Mouse (Mus musculus) stomach, postnatal 0 days (tissue): ENCODE data around the gene Fcer1g. TPM values are rescaled to one million over a fixed set of nuclear protein-coding genes. Genes with fewer than 3 reads are reported as not detected.

Experiments used
- ATAC-seq: fragments of 200-750 bp; cut with Nextera tagmentation; 2 replicates; pipeline ENCODE4 v1.8.0; 2017; ENCODE audit not compliant: low FRiP score, low TSS enrichment
- DNase-seq: peaks from one replicate; pipeline ENCODE4 v3.0.0-alpha.2; 2016; ENCODE audit warnings: low spot score
- H3K27ac ChIP-seq: fragments of 300-500 bp; sonication (generic); replicated peaks from 2 replicates; pipeline ENCODE4 v1.5.1; 2014; ENCODE audit warnings: mild to moderate bottlenecking, control low read depth
- H3K27me3 ChIP-seq: fragments of 300-500 bp; sonication (generic); 2 replicates; pipeline ENCODE4 v1.6.1; 2014; ENCODE audit warnings: low read length; ENCODE audit not compliant: control insufficient read depth, insufficient read depth
- H3K36me3 ChIP-seq: fragments of 300-500 bp; sonication (generic); 2 replicates; pipeline ENCODE4 v1.6.1; 2014; ENCODE audit warnings: low read length, mixed read lengths; ENCODE audit not compliant: control insufficient read depth, insufficient read depth
- H3K4me1 ChIP-seq: fragments of 300-500 bp; sonication (generic); replicated peaks from 2 replicates; pipeline ENCODE4 v1.6.1; 2014; ENCODE audit warnings: antibody characterized with exemption; ENCODE audit not compliant: control insufficient read depth, insufficient read depth
- H3K4me2 ChIP-seq: fragments of 300-500 bp; sonication (generic); replicated peaks from 2 replicates; pipeline ENCODE4 v1.6.1; 2014; ENCODE audit warnings: low read depth, mild to moderate bottlenecking, control low read depth, moderate library complexity
- H3K4me3 ChIP-seq: fragments of 300-500 bp; sonication (generic); 2 replicates; pipeline ENCODE4 v1.5.1; 2014; ENCODE audit warnings: low read depth, low read length, control low read depth
- H3K9ac ChIP-seq: fragments of 300-500 bp; sonication (generic); 2 replicates; pipeline ENCODE4 v1.6.1; 2014; ENCODE audit warnings: mild to moderate bottlenecking, low read length, control low read depth, mixed read lengths
- H3K9me3 ChIP-seq: fragments of 300-500 bp; sonication (generic); 2 replicates; pipeline ENCODE4 v1.6.1; 2016; ENCODE audit warnings: low read length; ENCODE audit not compliant: control insufficient read depth
- CTCF ChIP-seq: IDR thresholded peaks from 2 replicates; pipeline ENCODE4 v1.5.1; 2016; ENCODE audit warnings: antibody characterized with exemption, low read depth, mild to moderate bottlenecking, moderate library complexity
- EP300 ChIP-seq: optimal IDR thresholded peaks from 2 replicates; pipeline ENCODE3; 2016; ENCODE audit warnings: antibody characterized with exemption
- WGBS: fragments of 180-500 bp; shearing (Covaris S2); extraction: QIAGEN DNeasy Blood & Tissue Kit; methylation state at CpG from one replicate; pipeline ENCODE4 v1.1.7; 2014; 5-methylcytosine and 5-hydroxymethylcytosine counted together
- polyA plus RNA-seq: library from polyadenylated mRNA; unstranded; fragments of >200 nt; fragmentation: Nextera tagmentation; extraction: Ambion mirVana; gene quantifications from 2 replicates; pipeline ENCODE4 v1.2.1, GENCODE M21; 2015

Fcer1g gene
- polyA plus RNA-seq, 1 experiment from 2014 or later = 59.4 TPM

- Histone ChIP-seq H3K4me1 (no peaks in the 10 kb centered on the region), H3K9me3 (no peaks in the 10 kb centered on the region), H3K36me3 (peaks cover 20% of the 10 kb centered on the region), H3K4me2 (no peak overlapping the region), H3K9ac (no peak overlapping the region), H3K4me3 (no peak overlapping the region), H3K27ac (peak overlapping the region; percentile 75), H3K27me3 (no peaks in the 10 kb centered on the region)
- DNase-seq (no peak), ATAC-seq (no peak)
- 88% methylated on average over 10 of the region's 10 CpGs for WGBS
- TF ChIP-seq EP300 = no peak
- TF ChIP-seq CTCF = no peak
Measured at GRCm38 (mm10) chr1:171240911-171241310, 6.7 kb upstream of the Fcer1g start.

- TF ChIP-seq EP300 (no peak), CTCF (no peak)
- H3K27ac ChIP-seq = peak overlapping the region; percentile 75; the same call in 1 of the 2 replicates
- DNase-seq = no peak
- H3K4me3 ChIP-seq = no peak overlapping the region
- H3K4me1 ChIP-seq = no peaks in the 10 kb centered on the region
- 51% methylated on average over 15 of the region's 15 CpGs for WGBS
- no peak overlapping the region for H3K4me2 ChIP-seq
- H3K36me3 ChIP-seq = peaks cover 25% of the 10 kb centered on the region
- ATAC-seq = peak; percentile 63; the same call in 1 of the 2 replicates
- H3K27me3 ChIP-seq = no peaks in the 10 kb centered on the region
- H3K9me3 ChIP-seq = no peaks in the 10 kb centered on the region
- H3K9ac ChIP-seq = no peak overlapping the region
Measured at GRCm38 (mm10) chr1:171239992-171240744, 6.0 kb upstream of the Fcer1g start.

- no peak overlapping the region for H3K27ac ChIP-seq
- H3K4me1 ChIP-seq = no peaks in the 10 kb centered on the region
- DNase-seq = peak; percentile 82
- 76% methylated on average over 14 of the region's 14 CpGs for WGBS
- no peaks in the 10 kb centered on the region for H3K27me3 ChIP-seq
- H3K36me3 ChIP-seq = peaks cover 35% of the 10 kb centered on the region
- TF ChIP-seq EP300 (no peak), CTCF (peak; percentile 90)
- H3K4me2 ChIP-seq = no peak overlapping the region
- H3K4me3 ChIP-seq = no peak overlapping the region
- 0 out of 2 replicates have a peak, but pooled peaks have one; percentile 48 for ATAC-seq
- no peak overlapping the region for H3K9ac ChIP-seq
- H3K9me3 ChIP-seq = no peaks in the 10 kb centered on the region
Measured at GRCm38 (mm10) chr1:171238463-171238862, 4.3 kb upstream of the Fcer1g start.

- 54% methylated on average over 6 of the region's 6 CpGs for WGBS
- Histone ChIP-seq H3K4me1 (no peaks in the 10 kb centered on the region), H3K4me3 (no peak overlapping the region), H3K4me2 (no peak overlapping the region), H3K9me3 (no peaks in the 10 kb centered on the region), H3K27ac (peak overlapping the region; percentile 13; the same call in 1 of the 2 replicates), H3K36me3 (peaks cover 35% of the 10 kb centered on the region), H3K27me3 (no peaks in the 10 kb centered on the region), H3K9ac (no peak overlapping the region)
- ATAC-seq (no peak), DNase-seq (no peak)
- no peak for TF ChIP-seq EP300
- TF ChIP-seq CTCF = no peak
Measured at GRCm38 (mm10) chr1:171237438-171237837, 3.3 kb upstream of the Fcer1g start.

- H3K4me3 ChIP-seq = no peak overlapping the region
- no peaks in the 10 kb centered on the region for H3K9me3 ChIP-seq
- DNase-seq (no peak), ATAC-seq (no peak)
- no peak for TF ChIP-seq CTCF
- no peak for TF ChIP-seq EP300
- H3K36me3 ChIP-seq = peaks cover 35% of the 10 kb centered on the region
- H3K27ac ChIP-seq = no peak overlapping the region
- 73% methylated on average over 4 of the region's 4 CpGs for WGBS
- no peak overlapping the region for H3K4me2 ChIP-seq
- H3K27me3 ChIP-seq = no peaks in the 10 kb centered on the region
- no peaks in the 10 kb centered on the region for H3K4me1 ChIP-seq
- H3K9ac ChIP-seq = no peak overlapping the region
Measured at GRCm38 (mm10) chr1:171235791-171236190, 1.6 kb upstream of the Fcer1g start.

GRCm38 (mm10) chr1:171234538-171234937 is 373 bp upstream of the Fcer1g start:
- no peak for ATAC-seq
- Histone ChIP-seq H3K36me3 (peaks cover 35% of the 10 kb centered on the region), H3K27ac (no peak overlapping the region), H3K4me1 (no peaks in the 10 kb centered on the region), H3K4me3 (no peak overlapping the region), H3K4me2 (no peak overlapping the region), H3K9ac (no peak overlapping the region), H3K27me3 (no peaks in the 10 kb centered on the region), H3K9me3 (no peaks in the 10 kb centered on the region)
- DNase-seq = no peak
- WGBS = 86% methylated on average over 4 of the region's 4 CpGs
- TF ChIP-seq CTCF (no peak), EP300 (no peak)
